ENCODE assay signal across 8 mouse cellular contexts in the genomic region with DNA sequence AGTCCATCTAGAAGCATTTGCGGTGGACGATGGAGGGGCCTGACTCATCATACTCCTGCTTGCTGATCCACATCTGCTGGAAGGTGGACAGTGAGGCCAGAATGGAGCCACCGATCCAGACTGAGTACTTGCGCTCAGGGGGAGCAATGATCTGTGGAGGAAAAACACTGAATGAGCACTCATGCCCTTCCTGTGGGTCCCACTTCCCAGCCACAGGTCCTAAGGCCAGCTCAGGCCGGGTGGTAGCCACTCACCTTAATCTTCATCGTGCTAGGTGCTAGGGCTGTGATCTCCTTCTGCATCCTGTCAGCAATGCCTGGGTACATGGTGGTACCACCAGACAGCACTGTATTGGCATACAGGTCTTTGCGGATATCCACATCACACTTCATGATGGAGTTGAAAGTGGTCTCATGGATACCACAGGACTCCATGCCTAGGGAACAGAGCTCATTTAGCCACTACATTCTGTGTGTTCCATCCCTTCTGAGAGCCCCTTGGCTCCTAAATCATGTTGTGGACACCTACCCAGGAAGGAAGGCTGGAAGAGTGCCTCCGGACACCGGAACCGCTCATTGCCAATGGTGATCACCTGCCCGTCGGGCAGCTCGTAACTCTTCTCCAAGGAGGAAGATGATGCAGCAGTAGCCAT. TPM values are rescaled to one million over a fixed set of nuclear protein-coding genes. Genes with fewer than 3 reads are reported as not detected.
DNase-seq lines count a peak whose midpoint lies in the region; ATAC-seq and TF ChIP-seq lines count a peak whose summit lies in the region.
"Not testable (repeated sequence)": the region's sequence is repeated elsewhere in the genome, so short reads cannot be mapped to it uniquely, and the experiment has no call there.

No protein-coding gene starts in this region.

- H3K9ac ChIP-seq in forebrain, embryonic 14.5 days (ENCODE audit: low read length): peak overlapping the region; percentile 58
- H3K9ac ChIP-seq in heart, embryonic 14.5 days (ENCODE audit: low read length): peak overlapping the region; percentile 83
- peak overlapping the region; percentile 72 for H3K9ac ChIP-seq in intestine, embryonic 16.5 days (ENCODE audit: low read depth, low read length)
- H3K9ac ChIP-seq in limb, embryonic 12.5 days (replicated peaks): peak overlapping the region; percentile 59
- H3K9ac ChIP-seq in lung, postnatal 0 days (replicated peaks; ENCODE audit: low read depth): 0 out of 2 replicates have a peak overlapping the region, but pooled peaks have one; percentile 16
- peak overlapping the region; percentile 47 for H3K9ac ChIP-seq in neural tube, embryonic 14.5 days (replicated peaks; ENCODE audit: low read depth, low read length)

- not testable (repeated sequence) for H3K27me3 ChIP-seq in cerebellum, adult 2 months (ENCODE audit: control insufficient read depth, insufficient read depth, low read length); forebrain, embryonic 14.5 days (replicated peaks; ENCODE audit: control insufficient read depth, insufficient read depth, low read length); heart, embryonic 14.5 days (ENCODE audit: control insufficient read depth, insufficient read depth, low read length); intestine, embryonic 16.5 days (replicated peaks; ENCODE audit: control insufficient read depth, insufficient read depth, low read length); limb, embryonic 12.5 days; lung, postnatal 0 days (replicated peaks; ENCODE audit: insufficient read depth, low read length); neural tube, embryonic 14.5 days (ENCODE audit: control insufficient read depth, insufficient read depth, low read length)

- TF ChIP-seq EP300 in lung, postnatal 0 days (IDR thresholded peaks at IDR 0.05): not testable (repeated sequence)

- DNase-seq in cerebellum, adult 2 months: peak in 1 of 2 experiments; percentile 27
- DNase-seq in forebrain, embryonic 14.5 days (ENCODE audit: low spot score): not testable (repeated sequence)
- peak; percentile 4 for DNase-seq in lung, postnatal 0 days (ENCODE audit: low spot score)
- DNase-seq in urinary bladder, postnatal 14 days (ENCODE audit: low spot score): peak; percentile 3

- peak overlapping the region; percentile 67 for H3K4me2 ChIP-seq in forebrain, embryonic 14.5 days (ENCODE audit: low read length)
- peak overlapping the region; percentile 71 for H3K4me2 ChIP-seq in heart, embryonic 14.5 days (ENCODE audit: low read length)
- H3K4me2 ChIP-seq in intestine, embryonic 16.5 days (ENCODE audit: low read depth, low read length): peak overlapping the region; percentile 67
- peak overlapping the region; percentile 73 for H3K4me2 ChIP-seq in limb, embryonic 12.5 days
- H3K4me2 ChIP-seq in lung, postnatal 0 days (replicated peaks; ENCODE audit: low read depth, low read length): peak overlapping the region; percentile 60
- H3K4me2 ChIP-seq in neural tube, embryonic 14.5 days (ENCODE audit: low read depth, low read length): peak overlapping the region; percentile 76

- TF ChIP-seq POLR2A in cerebellum, adult 2 months (IDR thresholded peaks at IDR 0.05; ENCODE audit: borderline replicate concordance, insufficient read depth, low read length): not testable (repeated sequence)

- H3K36me3 ChIP-seq in forebrain, embryonic 14.5 days (ENCODE audit: control insufficient read depth, insufficient read depth, low read length): peaks cover 23% of the 10 kb centered on the region
- peaks cover 27% of the 10 kb centered on the region for H3K36me3 ChIP-seq in heart, embryonic 14.5 days (ENCODE audit: control insufficient read depth, insufficient read depth, low read length)
- not testable (repeated sequence) for H3K36me3 ChIP-seq in intestine, embryonic 16.5 days (ENCODE audit: control insufficient read depth, insufficient read depth, low read length); lung, postnatal 0 days (ENCODE audit: insufficient read depth, low read length); neural tube, embryonic 14.5 days (ENCODE audit: control insufficient read depth, insufficient read depth, low read length)
- peaks cover 24% of the 10 kb centered on the region for H3K36me3 ChIP-seq in limb, embryonic 12.5 days

- ATAC-seq in forebrain, embryonic 14.5 days; heart, embryonic 14.5 days (ENCODE audit: insufficient number of reproducible peaks, insufficient read depth, low FRiP score, low read depth); intestine, embryonic 16.5 days; limb, embryonic 12.5 days (ENCODE audit: insufficient number of reproducible peaks, insufficient read depth, low FRiP score, low TSS enrichment, low read depth); lung, postnatal 0 days; neural tube, embryonic 14.5 days (ENCODE audit: low read depth): not testable (repeated sequence)

- peak overlapping the region; percentile 6 for H3K4me3 ChIP-seq in cerebellum, adult 2 months (replicated peaks; ENCODE audit: insufficient read depth, low read depth, low read length)
- peak overlapping the region; percentile 39 for H3K4me3 ChIP-seq in forebrain, embryonic 14.5 days (ENCODE audit: low read depth, low read length)
- H3K4me3 ChIP-seq in heart, embryonic 14.5 days (ENCODE audit: control insufficient read depth in 1 of 2, insufficient read depth in 1 of 2, low read depth in 1 of 2, low read length in 2 of 2): peak overlapping the region; percentile 55 to 57
- peak overlapping the region; percentile 56 for H3K4me3 ChIP-seq in intestine, embryonic 16.5 days (ENCODE audit: low read length)
- peak overlapping the region; percentile 47 for H3K4me3 ChIP-seq in limb, embryonic 12.5 days (replicated peaks)
- H3K4me3 ChIP-seq in lung, postnatal 0 days (ENCODE audit: low read depth, low read length): peak overlapping the region; percentile 38
- peak overlapping the region; percentile 44 for H3K4me3 ChIP-seq in neural tube, embryonic 14.5 days (ENCODE audit: low read depth, low read length)

- H3K4me1 ChIP-seq in cerebellum, adult 2 months (ENCODE audit: control insufficient read depth, insufficient read depth, low read length): peaks cover 11% of the 10 kb centered on the region
- peaks cover 11% of the 10 kb centered on the region for H3K4me1 ChIP-seq in forebrain, embryonic 14.5 days (ENCODE audit: control insufficient read depth, insufficient read depth, low read length)
- H3K4me1 ChIP-seq in heart, embryonic 14.5 days (ENCODE audit: control insufficient read depth in 2 of 2, insufficient read depth in 2 of 2, low read length in 2 of 2): peaks cover 12 to 13% of the 10 kb centered on the region in 2 experiments
- peaks cover 20% of the 10 kb centered on the region for H3K4me1 ChIP-seq in intestine, embryonic 16.5 days (ENCODE audit: control insufficient read depth, insufficient read depth, low read length)
- H3K4me1 ChIP-seq in limb, embryonic 12.5 days (replicated peaks): peaks cover 24% of the 10 kb centered on the region
- H3K4me1 ChIP-seq in lung, postnatal 0 days (ENCODE audit: insufficient read depth, low read depth, low read length): peaks cover 10% of the 10 kb centered on the region
- H3K4me1 ChIP-seq in neural tube, embryonic 14.5 days (ENCODE audit: control insufficient read depth, insufficient read depth, low read length): peaks cover 19% of the 10 kb centered on the region

- H3K9me3 ChIP-seq in forebrain, embryonic 14.5 days (replicated peaks; ENCODE audit: control insufficient read depth, low read length); heart, embryonic 14.5 days (ENCODE audit: control insufficient read depth, low read length); intestine, embryonic 16.5 days (ENCODE audit: control insufficient read depth, low read length); limb, embryonic 12.5 days; lung, postnatal 0 days (ENCODE audit: low read length); neural tube, embryonic 14.5 days (ENCODE audit: control insufficient read depth, low read length): not testable (repeated sequence)

- WGBS in cerebellum, adult 2 months: 13% methylated on average over 11 of the region's 13 CpGs
- 73% methylated on average over 10 of the region's 13 CpGs for WGBS in forebrain, embryonic 14.5 days
- WGBS in heart, embryonic 14.5 days: 25% methylated on average over 10 of the region's 13 CpGs
- 29% methylated on average over 10 of the region's 13 CpGs for WGBS in intestine, embryonic 16.5 days
- WGBS in limb, embryonic 12.5 days: 62% methylated on average over 11 of the region's 13 CpGs
- 24% methylated on average over 8 of the region's 13 CpGs for WGBS in lung, postnatal 0 days
- 47% methylated on average over 11 of the region's 13 CpGs for whole genome bisulfite sequencing in neural tube, embryonic 14.5 days

- H3K27ac ChIP-seq in cerebellum, adult 2 months (ENCODE audit: insufficient read depth, low read length); forebrain, embryonic 14.5 days (ENCODE audit: low read depth, low read length); intestine, embryonic 16.5 days (ENCODE audit: low read length); lung, postnatal 0 days (ENCODE audit: low read length); neural tube, embryonic 14.5 days (ENCODE audit: low read depth, low read length): not testable (repeated sequence)
- peak overlapping the region; percentile 53 to 66 for H3K27ac ChIP-seq in heart, embryonic 14.5 days (replicated peaks in 1 of 2; ENCODE audit: control insufficient read depth in 1 of 2, insufficient read depth in 1 of 2, low read depth in 2 of 2, low read length in 2 of 2)
- H3K27ac ChIP-seq in limb, embryonic 12.5 days: peak overlapping the region; percentile 37; the same call in 1 of the 2 replicates

- not testable (repeated sequence) for TF ChIP-seq CTCF in cerebellum, adult 2 months (IDR thresholded peaks at IDR 0.05; ENCODE audit: borderline replicate concordance, insufficient read depth, low read depth, low read length); lung, postnatal 0 days (IDR thresholded peaks at IDR 0.05)

RNA-seq across cellular contexts. Expression of a gene that starts 1.8 kb away (rescaled TPM):
- 834 and 845 TPM in 2 replicates for polyA plus RNA-seq in cerebellum, adult 2 months (2012; rRNA removed)
- polyA plus RNA-seq in forebrain, embryonic 14.5 days (2014; fragmentation: Nextera tagmentation; extraction: Ambion mirVana): 3,852 and 3,863 TPM in 2 replicates
- polyA plus RNA-seq in heart, embryonic 14.5 days (2014; fragmentation: Nextera tagmentation; extraction: Ambion mirVana): 979 and 1,136 TPM in 2 replicates
- 2,886 and 2,944 TPM in 2 replicates for polyA plus RNA-seq in intestine, embryonic 16.5 days (2015; fragmentation: Nextera tagmentation; extraction: Ambion mirVana)
- polyA plus RNA-seq in limb, embryonic 12.5 days (2016; fragmentation: Nextera tagmentation; extraction: Ambion mirVana): 2,805 and 2,814 TPM in 2 replicates
- polyA plus RNA-seq in lung, postnatal 0 days (2015; fragmentation: Nextera tagmentation; extraction: Ambion mirVana): 1,989 and 2,317 TPM in 2 replicates
- polyA plus RNA-seq in neural tube, embryonic 14.5 days (2014; fragmentation: Nextera tagmentation; extraction: Ambion mirVana): 4,176 and 4,177 TPM in 2 replicates

RNA-seq across cellular contexts. Expression of a gene that starts 14.8 kb away (rescaled TPM):
- polyA plus RNA-seq in cerebellum, adult 2 months (2012; rRNA removed): 0.29 TPM in 1 of 2 replicates, not detected in the other
- polyA plus RNA-seq in forebrain, embryonic 14.5 days (2014; fragmentation: Nextera tagmentation; extraction: Ambion mirVana): 0.75 and 1.4 TPM in 2 replicates
- 0.62 and 1.1 TPM in 2 replicates for polyA plus RNA-seq in heart, embryonic 14.5 days (2014; fragmentation: Nextera tagmentation; extraction: Ambion mirVana)
- 0.55 TPM in 1 of 2 replicates, not detected in the other for polyA plus RNA-seq in intestine, embryonic 16.5 days (2015; fragmentation: Nextera tagmentation; extraction: Ambion mirVana)
- 0.64 TPM in 2 replicates for polyA plus RNA-seq in limb, embryonic 12.5 days (2016; fragmentation: Nextera tagmentation; extraction: Ambion mirVana)
- 0.36 and 0.74 TPM in 2 replicates for polyA plus RNA-seq in lung, postnatal 0 days (2015; fragmentation: Nextera tagmentation; extraction: Ambion mirVana)
- 0.63 and 1.7 TPM in 2 replicates for polyA plus RNA-seq in neural tube, embryonic 14.5 days (2014; fragmentation: Nextera tagmentation; extraction: Ambion mirVana)

RNA-seq across cellular contexts. Expression of a gene that starts 32.1 kb away (rescaled TPM):
- 34.4 and 34.8 TPM in 2 replicates for polyA plus RNA-seq in cerebellum, adult 2 months (2012; rRNA removed)
- polyA plus RNA-seq in forebrain, embryonic 14.5 days (2014; fragmentation: Nextera tagmentation; extraction: Ambion mirVana): 51.7 and 71.1 TPM in 2 replicates
- polyA plus RNA-seq in heart, embryonic 14.5 days (2014; fragmentation: Nextera tagmentation; extraction: Ambion mirVana): 30.6 and 32.8 TPM in 2 replicates
- 26.6 and 28.6 TPM in 2 replicates for polyA plus RNA-seq in intestine, embryonic 16.5 days (2015; fragmentation: Nextera tagmentation; extraction: Ambion mirVana)
- 38.0 and 40.0 TPM in 2 replicates for polyA plus RNA-seq in limb, embryonic 12.5 days (2016; fragmentation: Nextera tagmentation; extraction: Ambion mirVana)
- polyA plus RNA-seq in lung, postnatal 0 days (2015; fragmentation: Nextera tagmentation; extraction: Ambion mirVana): 18.1 and 19.6 TPM in 2 replicates
- polyA plus RNA-seq in neural tube, embryonic 14.5 days (2014; fragmentation: Nextera tagmentation; extraction: Ambion mirVana): 74.8 and 86.8 TPM in 2 replicates

Comparison
In these comparisons a context has a peak if more than half of its experiments do, and no peak if none do; other contexts are left out.
1. H3K4me3 ChIP-seq: peak in every context shown above with its lines; median percentile 56 in heart, embryonic 14.5 days; 56 in intestine, embryonic 16.5 days; 47 in limb, embryonic 12.5 days; 44 in neural tube, embryonic 14.5 days; 39 in forebrain, embryonic 14.5 days; 38 in lung, postnatal 0 days; 6 in cerebellum, adult 2 months.
2. H3K9ac ChIP-seq: peak in every context shown above with its lines; median percentile 83 in heart, embryonic 14.5 days; 72 in intestine, embryonic 16.5 days; 59 in limb, embryonic 12.5 days; 58 in forebrain, embryonic 14.5 days; 47 in neural tube, embryonic 14.5 days; 16 in lung, postnatal 0 days.